Mouse (Mus musculus) bone marrow, adult 2 months (tissue): ENCODE results near the gene Grip1.
A peak's percentile ranks its signal among the peaks of the same experiment; 100 is the strongest.

Experiments
- CTCF ChIP-seq: fragments of 200-500 bp; IDR thresholded peaks from 2 replicates; pipeline ENCODE4 v1.5.1; 2011; ENCODE audit warnings: low read length, control low read depth; ENCODE audit not compliant: control insufficient read depth, insufficient read depth
- POLR2A ChIP-seq: fragments of 200-500 bp; IDR thresholded peaks from 2 replicates; pipeline ENCODE4 v1.6.1; 2011; ENCODE audit warnings: low read depth, mild to moderate bottlenecking, control low read depth, low read length, borderline replicate concordance; ENCODE audit not compliant: control insufficient read depth

GRCm38 (mm10) chr10:119646500-119647439 is 193.1 kb downstream of the Grip1 start:
- TF ChIP-seq CTCF (peak; percentile 71), POLR2A (no peak)
